Mouse (Mus musculus) embryonic fibroblast, embryonic 13.5 days (primary cell): ENCODE measurements around the gene Slc5a10.

Experiments used
- CTCF ChIP-seq: IDR thresholded peaks from 2 replicates; pipeline ENCODE4 v1.5.1; 2011; ENCODE audit warnings: mild to moderate bottlenecking, control low read depth, low read length, moderate library complexity, borderline replicate concordance; ENCODE audit not compliant: insufficient read depth
- POLR2A ChIP-seq: IDR thresholded peaks from 2 replicates; pipeline ENCODE4 v1.6.1; 2011; ENCODE audit warnings: low read depth, mild to moderate bottlenecking, control low read depth, low read length, moderate library complexity

DNA sequence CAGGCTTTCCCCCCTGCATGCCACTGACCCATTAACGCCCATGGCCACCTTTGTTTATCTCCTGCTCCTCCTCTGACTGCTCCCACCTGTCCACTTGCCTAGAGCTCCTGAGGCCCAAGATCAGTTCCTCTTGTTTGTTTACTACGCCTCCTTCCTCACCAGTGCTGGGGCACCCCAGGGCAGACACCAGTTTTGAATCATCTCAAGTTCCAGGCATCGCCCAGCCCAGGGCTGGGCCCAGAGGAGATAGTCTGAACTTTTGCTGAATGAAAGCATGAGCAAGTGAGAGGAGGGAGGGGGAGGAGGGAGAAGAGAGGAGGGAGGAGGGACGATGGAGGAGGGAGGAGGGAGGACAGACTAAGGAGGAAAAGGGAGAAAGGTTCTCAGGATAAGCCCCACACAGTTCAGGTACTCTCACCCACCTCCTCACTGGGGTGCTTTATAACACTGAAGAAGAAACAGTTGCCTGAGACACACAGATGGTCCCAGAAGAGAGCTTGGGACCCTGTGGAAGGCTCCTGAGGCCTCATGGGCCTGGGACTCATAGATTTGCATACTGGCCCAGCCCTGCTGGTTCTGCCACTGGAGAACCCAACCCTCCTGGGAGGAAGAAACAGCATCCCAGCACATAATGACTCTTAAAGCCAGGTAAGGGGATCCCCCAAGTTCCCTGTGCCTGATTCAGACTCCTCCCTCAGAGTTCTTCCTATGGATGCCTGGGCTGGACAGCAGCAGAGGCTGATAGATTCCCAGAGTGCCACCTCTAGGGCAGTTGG, 41.3 kb downstream of the Slc5a10 start:
- TF ChIP-seq CTCF: no peak
- no peak for TF ChIP-seq POLR2A
